In genomic region chr1:183420296-183420695, GRCm38 (mm10) we compare ENCODE assay signal across 16 mouse cellular contexts. TPM values are rescaled to one million over a fixed set of nuclear protein-coding genes. Genes with fewer than 3 reads are reported as not detected.
"Had no signal": no experiment of that assay in that cellular context is flagged by ENCODE, and none has a peak within 500 bp of the region (broad histone marks: within the 10 kb centered on the region; RNA-seq: fewer than 3 reads in every experiment).

No protein-coding gene starts in this region.

- H3K36me3 ChIP-seq: limb, embryonic 13.5 days; liver, embryonic 15.5 days; midbrain, embryonic 10.5 days; neural tube, embryonic 15.5 days had no signal

- H3K4me3 ChIP-seq: layer of hippocampus, adult 2 months; limb, embryonic 13.5 days; liver, embryonic 15.5 days; midbrain, embryonic 10.5 days; myocyte; neural tube, embryonic 15.5 days had no signal

- H3K4me1 ChIP-seq: limb, embryonic 13.5 days; liver, embryonic 15.5 days; midbrain, embryonic 10.5 days; neural tube, embryonic 15.5 days had no signal

- ATAC-seq: lung, postnatal 0 days had no signal

- H3K27ac ChIP-seq: layer of hippocampus, adult 2 months; limb, embryonic 13.5 days; liver, embryonic 15.5 days; midbrain, embryonic 10.5 days; neural tube, embryonic 15.5 days had no signal

- H3K9me3 ChIP-seq: liver, embryonic 15.5 days; midbrain, embryonic 10.5 days; neural tube, embryonic 15.5 days had no signal

- H3K27me3 ChIP-seq: limb, embryonic 13.5 days; liver, embryonic 15.5 days; neural tube, embryonic 15.5 days had no signal

- H3K9ac ChIP-seq: limb, embryonic 13.5 days; liver, embryonic 15.5 days; neural tube, embryonic 15.5 days had no signal

- DNase-seq: kidney, adult 11 months; kidney, postnatal 10 days; kidney, postnatal 4 days; left cerebral cortex, postnatal 4 days; lung, adult 2 months; lung, postnatal 36 days; midbrain, embryonic 14.5 days; right cerebral cortex, adult 18-20 months; right cerebral cortex, postnatal 25 days had no signal

- H3K4me2 ChIP-seq: limb, embryonic 13.5 days; liver, embryonic 15.5 days; neural tube, embryonic 15.5 days had no signal

RNA-seq across cellular contexts. Expression of gene Hhipl2, which starts 2.3 kb away (rescaled TPM):
- polyA plus RNA-seq: liver, embryonic 15.5 days had no signal
